Mouse (Mus musculus) kidney, adult 2 months (tissue): ENCODE results near the gene Iqcn.

ENCODE experiments used
- CTCF ChIP-seq: fragments of 200-500 bp; conservative IDR thresholded peaks from 2 replicates; pipeline ENCODE4 v1.5.1; 2011; ENCODE audit warnings: low read depth, mild to moderate bottlenecking, control low read depth, low read length, moderate library complexity, mixed read lengths; ENCODE audit not compliant: insufficient read depth, insufficient read length
- POLR2A ChIP-seq: fragments of 200-500 bp; IDR thresholded peaks from one replicate; pipeline ENCODE4 v1.6.1; 2011; ENCODE audit warnings: low read depth, low read length, control low read depth

DNA sequence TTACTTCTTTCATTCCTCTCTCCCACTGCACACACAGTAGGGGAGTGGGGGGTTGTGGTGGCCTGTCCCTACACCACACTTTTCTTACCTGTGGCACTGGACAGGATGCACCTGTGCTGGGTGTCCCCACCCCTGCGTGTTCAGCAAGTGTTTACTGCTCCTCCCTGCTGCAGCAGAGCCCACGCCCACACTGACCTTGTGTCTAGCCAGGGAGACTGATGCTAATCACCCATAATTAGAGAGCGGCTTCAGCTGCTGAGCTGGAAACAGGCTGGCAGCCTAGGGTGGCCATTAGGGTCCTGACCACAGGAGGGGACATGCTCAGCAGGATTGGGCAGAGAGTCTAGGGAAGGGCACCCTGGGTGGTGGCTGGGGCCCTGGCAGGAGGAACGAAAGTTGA, 28.5 kb upstream of the Iqcn start:
- TF ChIP-seq CTCF (no peak), POLR2A (no peak)
